Mouse (Mus musculus) ES-Bruce4 (cell line): ENCODE data around the gene Hibadh.

Source experiments
- CTCF ChIP-seq: IDR thresholded peaks from one replicate; pipeline ENCODE4 v1.8.1; 2011; ENCODE audit warnings: low read depth, low read length
- EP300 ChIP-seq: IDR thresholded peaks from 2 replicates; pipeline ENCODE4 v1.6.1; 2011; ENCODE audit warnings: low read depth, low read length; ENCODE audit not compliant: insufficient read depth
- POLR2A ChIP-seq: IDR thresholded peaks from one replicate; pipeline ENCODE4 v1.8.1; 2011; ENCODE audit warnings: low read length; ENCODE audit not compliant: insufficient read depth

GRCm38 (mm10) chr6:52609626-52610352 lies 30.4 kb downstream of the Hibadh start:
- no peak for TF ChIP-seq POLR2A
- no peak for TF ChIP-seq CTCF
- TF ChIP-seq EP300, result no peak
